Mouse (Mus musculus) kidney, adult 2 months (tissue): ENCODE data around the gene Aebp1.

Source experiments
- CTCF ChIP-seq: fragments of 200-500 bp; conservative IDR thresholded peaks from 2 replicates; pipeline ENCODE4 v1.5.1; 2011; ENCODE audit warnings: low read depth, mild to moderate bottlenecking, control low read depth, low read length, moderate library complexity, mixed read lengths; ENCODE audit not compliant: insufficient read depth, insufficient read length
- POLR2A ChIP-seq: fragments of 200-500 bp; IDR thresholded peaks from one replicate; pipeline ENCODE4 v1.6.1; 2011; ENCODE audit warnings: low read depth, low read length, control low read depth

GRCm38 (mm10) chr11:5899286-5899685 is 37.5 kb downstream of the Aebp1 start:
- no peak for TF ChIP-seq POLR2A
- no peak for TF ChIP-seq CTCF
